Mouse (Mus musculus) ES-Bruce4 (cell line): ENCODE data around the gene Ifit1bl2. TPM values are rescaled to one million over a fixed set of nuclear protein-coding genes. Genes with fewer than 3 reads are reported as not detected.
"Not testable (repeated sequence)": the region's sequence is repeated elsewhere in the genome, so short reads cannot be mapped to it uniquely, and the experiment has no call there.

Experiments used
- H3K27ac ChIP-seq: 2 replicates; pipeline ENCODE4 v1.5.1; 2012; ENCODE audit warnings: low read length, inconsistent platforms; ENCODE audit not compliant: insufficient read depth
- H3K27me3 ChIP-seq: 2 replicates; pipeline ENCODE4 v1.6.1; 2012; ENCODE audit warnings: mild to moderate bottlenecking, low read length, inconsistent platforms; ENCODE audit not compliant: control insufficient read depth, poor library complexity, insufficient read depth, severe bottlenecking
- H3K36me3 ChIP-seq: 2 replicates; pipeline ENCODE4 v1.6.1; 2012; ENCODE audit warnings: inconsistent platforms, mild to moderate bottlenecking, low read length, moderate library complexity; ENCODE audit not compliant: control insufficient read depth, poor library complexity, insufficient read depth, severe bottlenecking
- H3K4me1 ChIP-seq: one replicate; pipeline ENCODE4 v1.8.1; 2011; ENCODE audit warnings: low read length; ENCODE audit not compliant: control insufficient read depth, insufficient read depth
- H3K4me3 ChIP-seq: 2 replicates; pipeline ENCODE4 v1.5.1; 2011; ENCODE audit warnings: low read depth, mild to moderate bottlenecking, low read length
- H3K9ac ChIP-seq: 2 replicates; pipeline ENCODE4 v1.6.1; 2012; ENCODE audit warnings: low read depth, mild to moderate bottlenecking, inconsistent platforms; ENCODE audit not compliant: poor library complexity, severe bottlenecking
- H3K9me3 ChIP-seq: replicated peaks from 2 replicates; pipeline ENCODE4 v1.6.1; 2012; ENCODE audit warnings: mild to moderate bottlenecking, low read length, inconsistent platforms; ENCODE audit not compliant: control insufficient read depth, poor library complexity, insufficient read depth, severe bottlenecking
- CTCF ChIP-seq: IDR thresholded peaks from one replicate; pipeline ENCODE4 v1.8.1; 2011; ENCODE audit warnings: low read depth, low read length
- EP300 ChIP-seq: IDR thresholded peaks from 2 replicates; pipeline ENCODE4 v1.6.1; 2011; ENCODE audit warnings: low read depth, low read length; ENCODE audit not compliant: insufficient read depth
- POLR2A ChIP-seq: IDR thresholded peaks from one replicate; pipeline ENCODE4 v1.8.1; 2011; ENCODE audit warnings: low read length; ENCODE audit not compliant: insufficient read depth
- polyA plus RNA-seq: library from polyadenylated mRNA; stranded (reverse); fragments of >200 nt; gene quantifications from 2 replicates; pipeline ENCODE4 v1.2.4, GENCODE M21; 2011; ENCODE audit warnings: low read depth; ENCODE audit not compliant: missing spikeins, insufficient read depth, insufficient read length

Ifit1bl2 gene
- polyA plus RNA-seq, 1 experiment, result not detected

- Histone ChIP-seq H3K36me3 (no peaks in the 10 kb centered on the region), H3K27me3 (no peaks in the 10 kb centered on the region), H3K9me3 (no peaks in the 10 kb centered on the region), H3K4me3 (no peak overlapping the region), H3K9ac (no peak overlapping the region), H3K4me1 (no peaks in the 10 kb centered on the region), H3K27ac (no peak overlapping the region)
- TF ChIP-seq POLR2A (no peak), CTCF (no peak), EP300 (no peak)
Observed at GRCm38 (mm10) chr19:34623781-34624180, 16.8 kb downstream of the Ifit1bl2 start.

GRCm38 (mm10) chr19:34620871-34621270, 19.7 kb downstream of the Ifit1bl2 start:
- Histone ChIP-seq H3K9ac (no peak overlapping the region), H3K4me3 (no peak overlapping the region), H3K27me3 (no peaks in the 10 kb centered on the region), H3K36me3 (no peaks in the 10 kb centered on the region), H3K4me1 (no peaks in the 10 kb centered on the region), H3K27ac (no peak overlapping the region), H3K9me3 (no peaks in the 10 kb centered on the region)
- TF ChIP-seq EP300, result no peak
- no peak for TF ChIP-seq POLR2A
- TF ChIP-seq CTCF, result no peak

- H3K36me3 ChIP-seq, H3K9ac ChIP-seq, H3K4me1 ChIP-seq, H3K27me3 ChIP-seq, H3K27ac ChIP-seq, H3K4me3 ChIP-seq, H3K9me3 ChIP-seq: not testable (repeated sequence)
Observed at GRCm38 (mm10) chr19:34612243-34613001, 28.1 kb downstream of the Ifit1bl2 start.

GRCm38 (mm10) chr19:34610118-34610517, 30.4 kb downstream of the Ifit1bl2 start:
- not testable (repeated sequence) for H3K27ac ChIP-seq

GRCm38 (mm10) chr19:34607237-34608051, 33.1 kb downstream of the Ifit1bl2 start, which contains the start of gene Ifit3b:
Ifit3b (plus strand) TSS chr19:34607970.
- H3K4me3 ChIP-seq, H3K36me3 ChIP-seq, H3K27me3 ChIP-seq, H3K9ac ChIP-seq, H3K9me3 ChIP-seq, H3K27ac ChIP-seq, H3K4me1 ChIP-seq: not testable (repeated sequence)

More at GRCm38 (mm10) chr19:34610118-34610517, 30.4 kb downstream of the Ifit1bl2 start:
- not testable (repeated sequence) for H3K27me3 ChIP-seq, H3K36me3 ChIP-seq, H3K9ac ChIP-seq, H3K4me3 ChIP-seq, H3K9me3 ChIP-seq, H3K4me1 ChIP-seq

- no peaks in the 10 kb centered on the region for H3K36me3 ChIP-seq
- no peak overlapping the region for H3K9ac ChIP-seq
- H3K9me3 ChIP-seq, result no peaks in the 10 kb centered on the region
- TF ChIP-seq CTCF (no peak), EP300 (no peak), POLR2A (no peak)
- H3K4me3 ChIP-seq, result no peak overlapping the region
- H3K27me3 ChIP-seq, result no peaks in the 10 kb centered on the region
- H3K4me1 ChIP-seq, result no peaks in the 10 kb centered on the region
- no peak overlapping the region for H3K27ac ChIP-seq
Observed at GRCm38 (mm10) chr19:34605472-34605871, 35.1 kb downstream of the Ifit1bl2 start.

GRCm38 (mm10) chr19:34601888-34602287, 38.7 kb downstream of the Ifit1bl2 start, which contains the start of gene Ifit1bl1:
Ifit1bl1 (minus strand) TSS chr19:34601956.
- H3K9me3 ChIP-seq, H3K36me3 ChIP-seq, H3K27ac ChIP-seq, H3K4me1 ChIP-seq, H3K4me3 ChIP-seq, H3K9ac ChIP-seq, H3K27me3 ChIP-seq: not testable (repeated sequence)

- not testable (repeated sequence) for H3K27me3 ChIP-seq, H3K36me3 ChIP-seq, H3K9ac ChIP-seq, H3K4me1 ChIP-seq, H3K4me3 ChIP-seq, H3K27ac ChIP-seq, H3K9me3 ChIP-seq
Observed at GRCm38 (mm10) chr19:34599250-34599649, 41.3 kb downstream of the Ifit1bl2 start.
